20 mouse cellular contexts compared by ENCODE assay signal in genomic region chr3:139676723-139677122, GRCm38 (mm10).
DNase-seq lines count a peak whose midpoint lies in the region; ATAC-seq and TF ChIP-seq lines count a peak whose summit lies in the region.
"Had no signal": no experiment of that assay in that cellular context is flagged by ENCODE, and none has a peak within 500 bp of the region (broad histone marks: within the 10 kb centered on the region; RNA-seq: fewer than 3 reads in every experiment).

No protein-coding gene starts in this region.

- H3K36me3 ChIP-seq in heart, embryonic 13.5 days = no peaks in the 10 kb centered on the region
- no peaks in the 10 kb centered on the region for H3K36me3 ChIP-seq in heart, adult 2 months (ENCODE audit: control insufficient read depth, insufficient read depth, low read length)
- H3K36me3 ChIP-seq: embryonic facial prominence, embryonic 12.5 days; forebrain, embryonic 15.5 days; hindbrain, embryonic 15.5 days had no signal

- H3K27me3 ChIP-seq in heart, embryonic 13.5 days (replicated peaks) = no peaks in the 10 kb centered on the region
- no peaks in the 10 kb centered on the region for H3K27me3 ChIP-seq in heart, adult 2 months (ENCODE audit: control insufficient read depth, insufficient read depth, low read length)
- H3K27me3 ChIP-seq in cerebellum, adult 2 months (ENCODE audit: control insufficient read depth, insufficient read depth, low read length) = no peaks in the 10 kb centered on the region
- H3K27me3 ChIP-seq: CH12.LX; embryonic facial prominence, embryonic 12.5 days; forebrain, embryonic 15.5 days; hindbrain, embryonic 15.5 days; Patski had no signal

- H3K4me1 ChIP-seq in heart, embryonic 13.5 days = peaks cover 12% of the 10 kb centered on the region
- H3K4me1 ChIP-seq in heart, adult 2 months (ENCODE audit: control insufficient read depth, insufficient read depth, low read length) = no peaks in the 10 kb centered on the region
- H3K4me1 ChIP-seq in cerebellum, adult 2 months (ENCODE audit: control insufficient read depth, insufficient read depth, low read length) = no peaks in the 10 kb centered on the region
- H3K4me1 ChIP-seq: embryonic facial prominence, embryonic 12.5 days; forebrain, embryonic 15.5 days; hindbrain, embryonic 15.5 days had no signal

- no peak for TF ChIP-seq EP300 in heart, adult 2 months (IDR thresholded peaks at IDR 0.05; ENCODE audit: insufficient read depth, low read depth, low read length)

- H3K9me3 ChIP-seq in heart, embryonic 13.5 days = no peaks in the 10 kb centered on the region
- H3K9me3 ChIP-seq: embryonic facial prominence, embryonic 12.5 days; forebrain, embryonic 15.5 days; hindbrain, embryonic 15.5 days had no signal

- no peak for TF ChIP-seq POLR2A in heart, adult 2 months (IDR thresholded peaks at IDR 0.05; ENCODE audit: insufficient read depth, low read depth, low read length)
- no peak for TF ChIP-seq POLR2A in cerebellum, adult 2 months (IDR thresholded peaks at IDR 0.05; ENCODE audit: borderline replicate concordance, insufficient read depth, low read length)

- H3K4me3 ChIP-seq in heart, embryonic 13.5 days = no peak overlapping the region
- H3K4me3 ChIP-seq in heart, adult 2 months = no peak overlapping the region
- H3K4me3 ChIP-seq in cerebellum, adult 2 months (replicated peaks; ENCODE audit: insufficient read depth, low read depth, low read length) = no peak overlapping the region
- H3K4me3 ChIP-seq: embryonic facial prominence, embryonic 12.5 days; forebrain, embryonic 15.5 days; hindbrain, embryonic 15.5 days had no signal

- 77% methylated on average over 1 of the region's 1 CpGs for WGBS in heart, embryonic 13.5 days
- WGBS in heart, adult 2 months = 80% methylated on average over 1 of the region's 1 CpGs
- 81% methylated on average over 1 of the region's 1 CpGs for WGBS in cerebellum, adult 2 months

- H3K9ac ChIP-seq in heart, embryonic 13.5 days = no peak overlapping the region
- no peak overlapping the region for H3K9ac ChIP-seq in heart, adult 2 months (ENCODE audit: low read depth, low read length)
- H3K9ac ChIP-seq: embryonic facial prominence, embryonic 12.5 days; forebrain, embryonic 15.5 days; hindbrain, embryonic 15.5 days had no signal

- no peak for DNase-seq in heart, adult 2 months
- DNase-seq in cerebellum, adult 2 months = peak; percentile 26 to 59
- DNase-seq in cerebellum, postnatal 10 days = peak; percentile 19 to 46
- no peak for DNase-seq in kidney, postnatal 36 days
- DNase-seq in left cerebral cortex, postnatal 14 days (ENCODE audit: low spot score in 2 of 2) = no peak
- DNase-seq in adrenal gland, postnatal 4 days (ENCODE audit: low spot score in 2 of 2) = no peak
- DNase-seq: adrenal gland, postnatal 14 days; gastrocnemius, postnatal 10 days; heart, adult 18-20 months; heart, postnatal 36 days; kidney, adult 2 months had no signal

- H3K79me2 ChIP-seq in heart, adult 2 months (replicated peaks; ENCODE audit: control insufficient read depth, insufficient read depth, low read length) = no peaks in the 10 kb centered on the region

- no peak for ATAC-seq in heart, embryonic 13.5 days (ENCODE audit: extremely low read depth, insufficient number of reproducible peaks, low FRiP score, low TSS enrichment)
- ATAC-seq: activated CD4-positive, CD25-positive, alpha-beta regulatory T cell, adult 4 months; forebrain, embryonic 15.5 days; intestine, embryonic 16.5 days; Patski had no signal

- 0 out of 2 replicates have a peak overlapping the region, but pooled peaks have one; percentile 12 for H3K27ac ChIP-seq in heart, embryonic 13.5 days (replicated peaks)
- no peak overlapping the region for H3K27ac ChIP-seq in heart, adult 2 months
- H3K27ac ChIP-seq in cerebellum, adult 2 months (ENCODE audit: insufficient read depth, low read length) = no peak overlapping the region
- H3K27ac ChIP-seq: embryonic facial prominence, embryonic 12.5 days; forebrain, embryonic 15.5 days; hindbrain, embryonic 15.5 days had no signal

- no peak for TF ChIP-seq CTCF in heart, adult 2 months (IDR thresholded peaks at IDR 0.05)
- no peak for TF ChIP-seq CTCF in cerebellum, adult 2 months (IDR thresholded peaks at IDR 0.05; ENCODE audit: borderline replicate concordance, insufficient read depth, low read depth, low read length)

- H3K4me2 ChIP-seq in heart, embryonic 13.5 days = no peak overlapping the region
- H3K4me2 ChIP-seq: embryonic facial prominence, embryonic 12.5 days; forebrain, embryonic 15.5 days; heart, embryonic 11.5 days; hindbrain, embryonic 15.5 days had no signal

- intact Hi-C loops in heart, adult 2 months (cut with DNase I) = no loop called here
- intact Hi-C loops in left cerebral cortex, postnatal 14 days (cut with DNase I) = no loop called here

Comparison
In these comparisons a context has a peak if more than half of its experiments do, and no peak if none do; other contexts are left out.
1. DNase-seq: peak in cerebellum, adult 2 months (2 of 2) and cerebellum, postnatal 10 days (2 of 2); none in heart, adult 2 months (0 of 2), kidney, postnatal 36 days (0 of 2), left cerebral cortex, postnatal 14 days (0 of 2) and adrenal gland, postnatal 4 days (0 of 2).